Mouse (Mus musculus) heart, embryonic 13.5 days (tissue): ENCODE measurements around the gene Lclat1. TPM values are rescaled to one million over a fixed set of nuclear protein-coding genes. Genes with fewer than 3 reads are reported as not detected.

ENCODE experiments used
- polyA plus RNA-seq: library from polyadenylated mRNA; unstranded; fragments of >200 nt; fragmentation: Nextera tagmentation; extraction: Ambion mirVana; gene quantifications from 2 replicates; pipeline ENCODE4 v1.2.1, GENCODE M21; 2015

Lclat1 gene
- polyA plus RNA-seq, 1 experiment from 2014 or later, result 32.8 TPM

Other genes starting within 250 kb of the Lclat1 start
- 25.6 and 30.8 TPM in 2 replicates for gene Lbh, start 189.7 kb upstream of the Lclat1 start, polyA plus RNA-seq